Mouse (Mus musculus) lung, adult 2 months (tissue): Measurements from ENCODE around the gene Sart1. TPM values are rescaled to one million over a fixed set of nuclear protein-coding genes. Genes with fewer than 3 reads are reported as not detected.

Source experiments
- DNase-seq: peaks from one replicate; pipeline ENCODE4 v3.0.0; 2022
- H3K4me1 ChIP-seq: fragments of 200-500 bp; 2 replicates; pipeline ENCODE4 v1.6.1; 2011; ENCODE audit warnings: low read length; ENCODE audit not compliant: control insufficient read depth, insufficient read depth
- H3K4me3 ChIP-seq: fragments of 200-500 bp; replicated peaks from 2 replicates; pipeline ENCODE3; 2011; ENCODE audit warnings: low read depth, mild to moderate bottlenecking, control low read depth, low read length; ENCODE audit errors: extremely low read depth
- CTCF ChIP-seq: fragments of 200-500 bp; IDR thresholded peaks from 2 replicates; pipeline ENCODE4 v1.5.1; 2011; ENCODE audit warnings: mild to moderate bottlenecking, low read length, control low read depth; ENCODE audit not compliant: insufficient read depth
- POLR2A ChIP-seq: fragments of 200-500 bp; IDR thresholded peaks from 2 replicates; pipeline ENCODE4 v1.6.1; 2011; ENCODE audit warnings: low read depth, mild to moderate bottlenecking, control low read depth, low read length, borderline replicate concordance; ENCODE audit errors: extremely low read depth
- WGBS: fragments of 180-500 bp; shearing (Covaris S2); methylation state at CpG from one replicate; pipeline ENCODE4 v1.1.7; 2018; 5-methylcytosine and 5-hydroxymethylcytosine counted together
- polyA plus RNA-seq: library from polyadenylated mRNA; depleted of rRNA; stranded (reverse); fragments of >200 nt; gene quantifications from 2 replicates; pipeline ENCODE4 v1.2.3, GENCODE M21; 2012

The Sart1 gene
- polyA plus RNA-seq, 1 experiment = 35.7 TPM

DNA sequence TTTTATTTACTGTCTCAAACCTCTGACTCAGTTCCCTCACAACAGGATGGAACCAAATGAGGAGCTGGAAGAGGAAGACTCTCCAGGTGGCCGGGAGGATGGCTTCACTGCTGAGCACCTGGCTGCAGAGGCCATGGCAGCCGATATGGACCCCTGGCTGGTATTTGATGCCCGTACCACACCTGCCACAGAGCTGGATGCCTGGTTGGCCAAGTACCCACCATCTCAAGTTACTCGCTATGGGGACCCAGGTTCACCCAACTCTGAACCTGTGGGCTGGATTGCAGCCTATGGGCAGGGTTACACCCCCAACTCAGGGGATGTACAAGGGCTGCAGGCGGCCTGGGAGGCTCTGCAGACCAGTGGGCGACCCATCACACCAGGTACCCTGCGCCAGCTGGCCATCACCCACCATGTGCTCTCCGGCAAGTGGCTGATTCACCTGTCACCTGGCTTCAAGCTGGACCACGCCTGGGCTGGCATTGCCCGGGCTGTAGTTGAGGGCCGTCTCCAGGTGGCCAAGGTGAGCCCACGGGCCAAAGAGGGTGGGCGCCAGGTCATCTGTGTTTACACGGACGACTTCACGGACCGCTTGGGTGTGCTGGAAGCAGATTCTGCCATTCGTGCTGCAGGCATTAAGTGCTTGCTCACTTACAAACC, 37.5 kb upstream of the Sart1 start:
- H3K4me3 ChIP-seq = peak overlapping the region; percentile 98
- peaks cover 17% of the 10 kb centered on the region for H3K4me1 ChIP-seq
- no peak for DNase-seq
- 80% methylated on average over 18 of the region's 18 CpGs for WGBS
- no peak for TF ChIP-seq CTCF

DNA sequence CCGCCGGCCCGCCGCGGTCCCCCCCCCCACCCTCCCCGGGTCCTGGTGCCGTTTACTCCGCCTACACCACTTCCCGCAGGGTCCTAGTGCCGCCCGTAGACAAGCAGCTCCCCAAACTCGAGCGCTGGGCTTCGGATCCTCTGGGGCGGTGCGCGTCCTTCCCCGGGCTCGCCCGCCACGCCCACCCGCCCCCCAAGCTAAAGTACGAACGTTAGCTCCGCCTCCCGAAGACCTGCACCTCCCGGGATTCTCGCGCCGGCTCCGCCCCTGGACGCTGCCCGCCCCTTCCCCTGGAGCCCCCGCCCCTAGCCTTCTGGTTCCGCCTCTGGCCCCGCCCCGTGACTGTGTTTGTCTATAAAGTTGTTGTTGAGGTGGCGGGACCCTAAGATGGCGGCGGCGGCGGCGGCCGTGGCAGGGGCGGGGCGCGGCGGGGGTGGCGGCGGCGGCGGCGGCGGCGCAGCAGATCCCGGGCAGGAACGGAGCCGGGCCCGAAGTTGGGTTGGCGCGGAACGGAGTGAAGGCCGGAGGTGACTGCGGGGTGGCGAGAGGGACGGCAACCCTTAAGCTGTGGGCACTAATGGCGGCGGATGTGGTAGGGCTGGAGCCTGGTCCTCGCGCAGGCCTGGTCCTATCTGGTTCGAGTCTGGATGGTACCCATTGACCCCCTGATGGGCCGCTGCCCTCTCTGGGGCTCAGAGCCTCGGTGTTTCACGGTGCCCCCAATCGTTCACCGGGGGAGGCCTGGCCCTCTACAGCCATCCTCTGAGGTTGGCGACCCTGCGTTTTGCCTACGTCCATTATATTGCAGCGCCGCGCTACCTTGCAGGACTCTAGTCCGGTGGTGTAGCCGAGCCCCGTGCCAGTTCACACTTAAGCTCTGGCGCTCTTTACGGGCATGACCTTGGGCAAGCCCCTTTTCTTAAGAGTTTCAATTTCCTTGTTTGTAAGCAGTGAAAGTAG, 36.6 kb upstream of the Sart1 start, which contains the start of the genes Drap1 and AI837181:
Gene Drap1, minus strand, starts transcription at position 198 of the 960 bp plus-strand sequence.
Gene AI837181, plus strand, starts transcription at position 363 of the 960 bp plus-strand sequence.
- peak; percentile 89 for DNase-seq
- WGBS = under 1% methylated on average over 66 of the region's 87 CpGs
- H3K4me1 ChIP-seq = peaks cover 17% of the 10 kb centered on the region
- TF ChIP-seq CTCF = no peak
- peak; percentile 58; the same call in 1 of the 2 replicates for TF ChIP-seq POLR2A
- peak within 1 kb of the TSS; percentile 98 for H3K4me3 ChIP-seq

DNA sequence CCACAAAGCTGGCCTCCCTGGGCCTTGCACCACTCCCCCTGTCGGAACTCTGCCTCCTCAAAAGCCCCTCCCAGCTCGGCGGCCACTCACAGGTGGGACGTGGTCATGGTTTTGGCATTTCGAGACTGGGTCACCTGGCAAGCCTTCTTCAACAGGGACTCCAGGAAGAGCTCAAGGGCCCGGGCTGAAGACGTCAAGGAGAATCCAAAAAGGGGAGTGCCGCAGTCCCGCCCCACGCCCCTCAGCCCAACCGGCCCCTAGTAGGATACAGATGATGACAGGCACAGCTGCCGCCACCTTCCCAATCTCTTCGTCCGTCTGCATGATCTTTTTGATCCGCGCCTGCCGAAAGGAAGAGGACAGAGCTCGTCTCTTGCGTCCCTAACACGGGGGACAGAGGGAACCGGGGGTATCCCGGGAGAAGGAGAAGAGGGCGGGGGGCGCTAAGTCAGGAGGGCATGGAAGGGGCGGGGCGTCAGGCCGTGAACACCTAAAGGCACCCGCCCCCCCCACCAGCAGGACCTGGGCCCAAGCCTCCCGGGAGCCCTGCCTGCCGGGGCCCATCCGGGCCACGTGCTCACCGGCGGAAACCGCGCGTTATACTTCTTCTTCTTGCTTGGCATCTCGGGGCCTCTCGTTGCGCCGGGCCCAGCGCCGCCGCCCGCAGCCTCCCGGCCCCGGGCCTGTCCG, 35.7 kb upstream of the Sart1 start:
- H3K4me1 ChIP-seq = peaks cover 17% of the 10 kb centered on the region
- peak overlapping the region; percentile 98 for H3K4me3 ChIP-seq
- WGBS = under 1% methylated on average over 47 of the region's 48 CpGs
- peak; percentile 36; the same call in 1 of the 2 replicates for TF ChIP-seq POLR2A
- TF ChIP-seq CTCF = no peak
- DNase-seq = peak; percentile 80

DNA sequence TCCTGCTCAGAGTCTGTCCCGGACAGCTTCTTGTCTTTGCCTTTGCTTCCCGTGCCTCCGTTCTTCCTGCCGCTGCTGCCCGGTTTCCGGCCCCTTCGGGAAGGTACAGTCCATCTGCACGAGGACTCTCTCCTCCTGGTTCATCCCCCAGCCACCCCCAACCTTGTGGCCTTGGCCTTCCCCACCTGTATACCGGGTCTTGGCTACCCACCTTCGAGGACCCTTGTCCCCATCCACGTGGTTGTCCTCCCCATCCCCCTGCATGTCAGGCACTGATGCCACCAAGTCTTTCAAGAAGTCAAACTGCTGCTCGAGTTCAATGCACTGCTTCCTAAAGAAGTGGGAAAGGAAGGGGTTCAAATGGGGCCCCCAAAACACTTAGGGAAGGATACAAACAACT, 35.1 kb upstream of the Sart1 start:
- Histone ChIP-seq H3K4me1 (peaks cover 17% of the 10 kb centered on the region), H3K4me3 (peak overlapping the region; percentile 98)
- DNase-seq = no peak
- TF ChIP-seq CTCF (no peak), POLR2A (peak; percentile 16; the same call in 1 of the 2 replicates)
- WGBS = 44% methylated on average over 12 of the region's 12 CpGs

DNA sequence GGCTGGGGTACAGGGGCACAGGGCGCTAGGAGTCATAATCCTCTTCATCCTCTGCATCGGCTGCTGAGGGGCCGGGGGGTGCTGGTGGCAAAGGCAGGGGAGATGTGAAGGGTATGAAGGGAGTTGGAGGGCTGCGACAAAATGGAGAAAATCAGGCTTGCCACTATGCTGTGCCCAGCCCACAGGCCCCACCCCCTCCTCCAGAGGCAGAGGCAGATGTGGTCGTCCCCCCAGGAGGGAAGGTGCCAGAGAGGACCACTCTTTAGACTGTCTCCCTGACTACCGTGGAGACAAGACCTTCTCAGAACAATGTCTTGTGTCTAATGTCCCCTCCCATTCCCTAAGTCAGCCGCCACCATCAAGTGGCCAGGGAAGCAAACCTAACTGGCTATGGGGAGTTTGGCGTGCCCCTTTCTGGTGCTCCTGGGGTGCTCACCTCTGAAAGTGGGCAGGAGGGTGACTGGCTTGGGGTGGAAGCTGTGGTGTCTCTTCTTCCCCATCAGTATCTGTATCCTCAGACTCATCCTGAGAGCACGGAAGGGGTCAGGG, 34.5 kb upstream of the Sart1 start:
- peaks cover 17% of the 10 kb centered on the region for H3K4me1 ChIP-seq
- 75% methylated on average over 9 of the region's 9 CpGs for WGBS
- TF ChIP-seq CTCF (no peak), POLR2A (no peak)
- H3K4me3 ChIP-seq = no peak overlapping the region
- no peak for DNase-seq

- no peak for TF ChIP-seq CTCF
- TF ChIP-seq POLR2A = no peak
- peaks cover 17% of the 10 kb centered on the region for H3K4me1 ChIP-seq
- WGBS = 82% methylated on average over 10 of the region's 10 CpGs
- DNase-seq = no peak
- no peak overlapping the region for H3K4me3 ChIP-seq
These were observed 33.8 kb upstream of the Sart1 start for GRCm38 (mm10) chr19:5422267-5422666.

DNA sequence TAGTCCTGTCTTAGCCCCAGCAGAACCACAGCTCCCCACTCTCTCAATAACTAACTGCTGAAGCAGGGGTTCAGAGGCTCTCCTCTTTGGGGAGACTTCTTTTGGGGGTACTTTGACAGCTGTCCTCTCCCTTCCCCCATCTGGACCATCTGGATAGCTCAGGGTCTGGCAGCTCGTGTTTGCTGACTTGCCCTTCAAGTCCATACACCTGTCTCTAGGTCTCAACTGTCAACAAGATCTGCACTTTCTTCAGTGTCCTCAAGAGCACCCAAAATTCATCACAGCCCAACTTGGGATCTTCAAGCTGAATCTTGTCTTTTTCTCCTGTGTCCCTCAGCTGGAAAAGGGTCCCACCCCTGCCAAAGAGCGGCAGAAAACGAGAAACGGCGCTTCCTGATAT, 33.3 kb upstream of the Sart1 start:
- H3K4me1 ChIP-seq = peaks cover 17% of the 10 kb centered on the region
- TF ChIP-seq POLR2A (no peak), CTCF (no peak)
- 90% methylated on average over 5 of the region's 5 CpGs for WGBS
- no peak for DNase-seq
- no peak overlapping the region for H3K4me3 ChIP-seq

DNA sequence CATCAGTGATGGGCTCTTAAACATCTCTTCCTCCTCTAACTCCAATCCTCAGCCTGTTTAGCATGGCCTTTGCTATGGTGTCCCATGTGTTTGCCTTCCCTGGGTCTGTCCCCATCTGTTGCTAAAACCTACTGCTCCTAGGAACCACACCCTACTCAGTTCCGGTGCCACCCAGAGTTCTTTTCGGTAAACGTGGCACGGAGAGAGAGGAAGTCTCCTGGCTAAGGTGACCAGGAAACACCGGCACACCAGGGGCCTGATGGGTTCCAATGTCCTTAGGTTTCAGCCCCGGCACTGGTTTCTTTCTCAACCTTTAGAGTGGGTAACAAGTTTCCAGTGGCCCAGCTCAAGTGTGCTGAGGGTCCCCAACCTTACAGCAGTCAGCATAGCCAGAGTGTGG, 32.1 kb upstream of the Sart1 start:
- H3K4me3 ChIP-seq = no peak overlapping the region
- WGBS = 75% methylated on average over 6 of the region's 6 CpGs
- TF ChIP-seq CTCF (no peak), POLR2A (no peak)
- H3K4me1 ChIP-seq = peaks cover 8% of the 10 kb centered on the region
- DNase-seq = no peak

DNA sequence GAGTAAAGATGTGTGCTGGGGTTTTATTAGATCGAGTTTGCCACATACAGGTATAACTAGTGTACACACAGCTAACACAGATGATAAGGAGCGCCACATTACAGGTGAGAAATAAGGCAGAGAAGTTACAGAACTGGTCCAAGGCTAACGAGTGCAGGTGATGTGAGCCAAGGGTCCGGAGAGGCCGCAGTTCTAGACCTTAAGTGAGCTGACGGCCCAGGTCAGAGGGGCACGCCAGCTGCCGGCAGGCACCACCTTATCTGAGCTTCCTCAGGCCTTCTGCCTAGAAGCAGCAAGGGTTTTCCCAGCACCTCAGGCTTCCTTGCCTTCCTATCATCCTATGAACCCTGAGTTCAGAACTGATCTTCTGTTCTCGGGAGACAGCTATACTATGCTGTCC, 31.1 kb upstream of the Sart1 start:
- Histone ChIP-seq H3K4me1 (peaks cover 8% of the 10 kb centered on the region), H3K4me3 (no peak overlapping the region)
- 93% methylated on average over 9 of the region's 9 CpGs for WGBS
- TF ChIP-seq CTCF (no peak), POLR2A (no peak)
- no peak for DNase-seq
